Mouse (Mus musculus): ENCODE results near the gene Gm15107. TPM values are rescaled to one million over a fixed set of nuclear protein-coding genes. Genes with fewer than 3 reads are reported as not detected.

The Gm15107 gene
- polyA plus RNA-seq (2015; fragmentation: Illumina TruSeq; extraction: RNeasy Lipid Tissue Mini Kit (QIAGEN cat#74804); ENCODE audit: low read depth, low replicate concordance) = not detected

GRCm38 (mm10) chrX:148180424-148180823 lies at the start of gene Gm15107:
Gene Gm15107, plus strand, starts transcription at chrX:148180724.

Other genes starting within 250 kb of the Gm15107 start
- not detected for gene Gm15080, start 187.7 kb upstream of the Gm15107 start, polyA plus RNA-seq (2015; fragmentation: Illumina TruSeq; extraction: RNeasy Lipid Tissue Mini Kit (QIAGEN cat#74804); ENCODE audit: low read depth, low replicate concordance)